Mouse (Mus musculus) forebrain, embryonic 14.5 days (tissue): ENCODE measurements around the gene Osgep. TPM values are rescaled to one million over a fixed set of nuclear protein-coding genes. Genes with fewer than 3 reads are reported as not detected.
A peak's percentile ranks its signal among the peaks of the same experiment; 100 is the strongest.
"Not testable (repeated sequence)": the region's sequence is repeated elsewhere in the genome, so short reads cannot be mapped to it uniquely, and the experiment has no call there.

Experiments
- ATAC-seq: fragments of 200-750 bp; cut with Nextera tagmentation; 2 replicates; pipeline ENCODE4 v1.8.0; 2017; ENCODE audit warnings: mild to moderate bottlenecking, moderate library complexity
- DNase-seq: peaks from one replicate; pipeline ENCODE4 v3.0.0-alpha.2; 2015; ENCODE audit warnings: low spot score
- H3K27ac ChIP-seq: fragments of 300-500 bp; sonication (generic); 2 replicates; pipeline ENCODE4 v1.5.1; 2014; ENCODE audit warnings: low read depth, mild to moderate bottlenecking, control low read depth, low read length, moderate library complexity
- H3K27me3 ChIP-seq: fragments of 300-500 bp; sonication (generic); replicated peaks from 2 replicates; pipeline ENCODE4 v1.6.1; 2014; ENCODE audit warnings: low read length, control low read depth, mixed read lengths; ENCODE audit not compliant: control insufficient read depth, insufficient read depth
- H3K36me3 ChIP-seq: fragments of 300-500 bp; sonication (generic); 2 replicates; pipeline ENCODE4 v1.6.1; 2014; ENCODE audit warnings: low read length, control low read depth; ENCODE audit not compliant: control insufficient read depth, insufficient read depth
- H3K4me1 ChIP-seq: fragments of 300-500 bp; sonication (generic); 2 replicates; pipeline ENCODE4 v1.6.1; 2014; ENCODE audit warnings: antibody characterized with exemption, low read length, control low read depth; ENCODE audit not compliant: control insufficient read depth, insufficient read depth
- H3K4me2 ChIP-seq: fragments of 300-500 bp; sonication (generic); 2 replicates; pipeline ENCODE4 v1.6.1; 2014; ENCODE audit warnings: mild to moderate bottlenecking, control low read depth, low read length
- H3K4me3 ChIP-seq: fragments of 300-500 bp; sonication (generic); 2 replicates; pipeline ENCODE4 v1.5.1; 2014; ENCODE audit warnings: low read depth, low read length, control low read depth
- H3K9ac ChIP-seq: fragments of 300-500 bp; sonication (generic); 2 replicates; pipeline ENCODE4 v1.6.1; 2014; ENCODE audit warnings: mild to moderate bottlenecking, low read length, control low read depth, moderate library complexity
- H3K9me3 ChIP-seq: fragments of 300-500 bp; sonication (generic); replicated peaks from 2 replicates; pipeline ENCODE4 v1.6.1; 2016; ENCODE audit warnings: low read length, control low read depth, mixed read lengths; ENCODE audit not compliant: control insufficient read depth
- WGBS: fragments of 180-500 bp; shearing (Covaris S2); extraction: QIAGEN DNeasy Blood & Tissue Kit; methylation state at CpG from one replicate; pipeline ENCODE4 v1.1.7; 2014; 5-methylcytosine and 5-hydroxymethylcytosine counted together
- polyA plus RNA-seq: library from polyadenylated mRNA; unstranded; fragments of >200 nt; fragmentation: Nextera tagmentation; extraction: Ambion mirVana; gene quantifications from 2 replicates; pipeline ENCODE4 v1.2.1, GENCODE M21; 2014

Gene Osgep
- polyA plus RNA-seq, 1 experiment from 2014 or later, result 180 TPM

DNA sequence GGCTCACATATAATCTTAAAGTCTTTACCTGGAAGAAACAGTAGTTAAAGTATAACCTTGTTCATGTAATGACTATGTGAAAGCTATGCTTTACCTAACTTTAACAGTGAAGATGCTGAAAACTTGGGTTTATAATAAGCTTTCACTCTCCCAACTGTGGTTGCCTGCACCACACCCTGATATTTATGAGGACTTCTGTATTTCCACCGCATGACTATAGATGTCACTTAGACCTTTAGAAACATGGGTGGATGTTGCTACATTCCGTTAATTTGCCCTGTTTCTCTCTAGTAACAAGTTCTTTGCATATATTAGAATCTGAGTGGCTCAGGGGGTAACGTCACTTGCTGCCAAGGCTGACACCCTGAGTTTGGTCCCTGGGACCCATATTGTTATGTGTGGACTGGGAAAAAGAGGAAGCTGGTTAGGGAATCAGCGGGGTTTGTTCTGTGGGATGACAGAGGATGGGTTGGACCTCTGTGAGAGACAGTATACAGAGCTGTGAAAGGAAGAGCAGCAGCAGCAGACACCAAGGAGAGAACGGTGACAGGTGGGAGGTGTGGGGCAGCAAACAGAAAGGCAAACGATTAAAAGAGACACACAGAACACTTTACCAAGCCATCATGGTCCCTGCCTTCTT lies 49.0 kb downstream of the Osgep start:
- DNase-seq (no peak), ATAC-seq (no peak)
- H3K27me3 ChIP-seq, result no peaks in the 10 kb centered on the region
- H3K4me1 ChIP-seq, result peaks cover 1% of the 10 kb centered on the region; the same call in 1 of the 2 replicates
- H3K4me2 ChIP-seq, result no peak overlapping the region
- no peaks in the 10 kb centered on the region for H3K36me3 ChIP-seq
- H3K9ac ChIP-seq, result no peak overlapping the region
- H3K27ac ChIP-seq, result no peak overlapping the region
- no peaks in the 10 kb centered on the region for H3K9me3 ChIP-seq
- H3K4me3 ChIP-seq, result no peak overlapping the region
- 81% methylated on average over 6 of the region's 6 CpGs for WGBS

GRCm38 (mm10) chr14:50875175-50875574 lies 49.5 kb downstream of the Osgep start:
- 83% methylated on average over 3 of the region's 3 CpGs for WGBS
- H3K36me3 ChIP-seq, result no peaks in the 10 kb centered on the region
- DNase-seq (no peak), ATAC-seq (no peak)
- H3K27ac ChIP-seq, result no peak overlapping the region
- no peak overlapping the region for H3K4me3 ChIP-seq
- H3K9me3 ChIP-seq, result no peaks in the 10 kb centered on the region
- H3K4me2 ChIP-seq, result no peak overlapping the region
- peaks cover 3% of the 10 kb centered on the region; the same call in 1 of the 2 replicates for H3K4me1 ChIP-seq
- no peak overlapping the region for H3K9ac ChIP-seq
- no peaks in the 10 kb centered on the region for H3K27me3 ChIP-seq

DNA sequence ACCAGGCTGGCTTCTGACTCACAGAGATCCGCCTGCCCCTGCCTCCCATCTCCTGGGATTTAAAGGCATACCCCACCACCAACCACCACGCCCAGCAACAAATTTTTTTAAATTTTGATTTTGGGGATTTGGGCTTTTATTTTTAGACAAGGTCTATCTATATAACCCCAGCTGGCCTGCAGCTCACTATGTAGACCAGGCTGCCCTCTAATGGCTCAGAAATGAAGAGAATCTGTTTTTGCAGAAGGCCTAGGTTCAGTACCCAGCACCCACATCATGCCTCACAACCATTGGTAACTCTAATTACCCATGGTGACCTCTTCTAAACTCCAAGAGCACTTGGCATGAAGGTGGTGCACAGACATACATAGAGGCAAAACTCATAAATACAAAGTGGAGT lies 53.4 kb downstream of the Osgep start:
- DNase-seq (no peak), ATAC-seq (no peak)
- Histone ChIP-seq H3K27ac (no peak overlapping the region), H3K36me3 (no peaks in the 10 kb centered on the region), H3K4me1 (peaks cover 3% of the 10 kb centered on the region; the same call in 1 of the 2 replicates), H3K9ac (no peak overlapping the region), H3K27me3 (no peaks in the 10 kb centered on the region), H3K4me3 (no peak overlapping the region), H3K4me2 (no peak overlapping the region), H3K9me3 (no peaks in the 10 kb centered on the region)
- WGBS, result 89% methylated on average over 2 of the region's 2 CpGs

GRCm38 (mm10) chr14:50870805-50871143 lies 53.9 kb downstream of the Osgep start:
- Histone ChIP-seq H3K9me3 (no peaks in the 10 kb centered on the region), H3K27ac (no peak overlapping the region), H3K4me2 (peak overlapping the region; percentile 54), H3K36me3 (no peaks in the 10 kb centered on the region), H3K27me3 (no peaks in the 10 kb centered on the region), H3K4me1 (peaks cover 3% of the 10 kb centered on the region; the same call in 1 of the 2 replicates), H3K4me3 (peak overlapping the region; percentile 31), H3K9ac (peak overlapping the region; percentile 50)
- DNase-seq (no peak), ATAC-seq (no peak)
- 44% methylated on average over 5 of the region's 5 CpGs for WGBS

- ATAC-seq (peak; percentile 89), DNase-seq (peak; percentile 32)
- peaks cover 3% of the 10 kb centered on the region; the same call in 1 of the 2 replicates for H3K4me1 ChIP-seq
- H3K4me3 ChIP-seq, result peak within 1 kb of the TSS; percentile 31
- 7% methylated on average over 32 of the region's 32 CpGs for WGBS
- H3K27ac ChIP-seq, result no peak within 1 kb of the TSS
- H3K27me3 ChIP-seq, result no peaks in the 10 kb centered on the region
- H3K9ac ChIP-seq, result peak within 1 kb of the TSS; percentile 50
- H3K36me3 ChIP-seq, result no peaks in the 10 kb centered on the region
- H3K9me3 ChIP-seq, result no peaks in the 10 kb centered on the region
- H3K4me2 ChIP-seq, result peak within 1 kb of the TSS; percentile 54
Measured at GRCm38 (mm10) chr14:50869889-50870804, 54.5 kb downstream of the Osgep start, which contains the start of gene Tep1. Gene Tep1, minus strand, starts transcription at chr14:50870560.

DNA sequence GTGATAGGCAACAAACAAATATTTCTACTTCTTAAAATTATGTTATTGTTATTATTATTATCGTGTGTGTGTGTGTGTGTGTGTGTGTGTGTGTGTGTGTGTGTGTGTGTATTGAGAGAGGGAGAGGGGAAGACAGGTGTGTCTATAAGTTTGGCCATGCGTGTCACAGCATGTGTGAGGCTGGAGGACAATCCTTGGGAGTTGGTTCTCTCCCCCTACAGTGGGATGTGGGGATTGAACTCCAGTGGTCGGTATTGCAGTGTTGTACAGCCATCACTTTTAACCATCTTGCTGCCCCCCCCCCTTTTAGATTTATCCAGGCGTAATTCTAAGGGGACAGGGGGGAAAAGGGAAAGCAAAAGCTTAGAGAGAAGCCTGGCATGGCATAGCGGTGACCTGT lies 56.0 kb downstream of the Osgep start:
- DNase-seq (no peak), ATAC-seq (no peak)
- 88% methylated on average over 5 of the region's 5 CpGs for WGBS
- no peak overlapping the region for H3K4me2 ChIP-seq
- peaks cover 3% of the 10 kb centered on the region; the same call in 1 of the 2 replicates for H3K4me1 ChIP-seq
- H3K9me3 ChIP-seq, result no peaks in the 10 kb centered on the region
- no peak overlapping the region for H3K9ac ChIP-seq
- H3K36me3 ChIP-seq, result no peaks in the 10 kb centered on the region
- H3K4me3 ChIP-seq, result no peak overlapping the region
- H3K27ac ChIP-seq, result no peak overlapping the region
- H3K27me3 ChIP-seq, result no peaks in the 10 kb centered on the region

GRCm38 (mm10) chr14:50868211-50868610 lies 56.5 kb downstream of the Osgep start:
- no peak overlapping the region for H3K4me2 ChIP-seq
- H3K9ac ChIP-seq, result no peak overlapping the region
- H3K4me1 ChIP-seq, result peaks cover 3% of the 10 kb centered on the region; the same call in 1 of the 2 replicates
- H3K36me3 ChIP-seq, result no peaks in the 10 kb centered on the region
- ATAC-seq, result no peak
- H3K9me3 ChIP-seq, result no peaks in the 10 kb centered on the region
- 83% methylated on average over 4 of the region's 4 CpGs for WGBS
- H3K4me3 ChIP-seq, result no peak overlapping the region
- DNase-seq, result no peak
- H3K27me3 ChIP-seq, result no peaks in the 10 kb centered on the region
- H3K27ac ChIP-seq, result no peak overlapping the region

GRCm38 (mm10) chr14:50866966-50867365 lies 57.7 kb downstream of the Osgep start:
- H3K9me3 ChIP-seq, result no peaks in the 10 kb centered on the region
- no peak overlapping the region for H3K4me3 ChIP-seq
- no peak overlapping the region for H3K9ac ChIP-seq
- H3K27ac ChIP-seq, result no peak overlapping the region
- H3K4me1 ChIP-seq, result peaks cover 3% of the 10 kb centered on the region; the same call in 1 of the 2 replicates
- DNase-seq (no peak), ATAC-seq (no peak)
- no peak overlapping the region for H3K4me2 ChIP-seq
- H3K36me3 ChIP-seq, result no peaks in the 10 kb centered on the region
- WGBS, result 98% methylated on average over 3 of the region's 3 CpGs
- no peaks in the 10 kb centered on the region for H3K27me3 ChIP-seq

DNA sequence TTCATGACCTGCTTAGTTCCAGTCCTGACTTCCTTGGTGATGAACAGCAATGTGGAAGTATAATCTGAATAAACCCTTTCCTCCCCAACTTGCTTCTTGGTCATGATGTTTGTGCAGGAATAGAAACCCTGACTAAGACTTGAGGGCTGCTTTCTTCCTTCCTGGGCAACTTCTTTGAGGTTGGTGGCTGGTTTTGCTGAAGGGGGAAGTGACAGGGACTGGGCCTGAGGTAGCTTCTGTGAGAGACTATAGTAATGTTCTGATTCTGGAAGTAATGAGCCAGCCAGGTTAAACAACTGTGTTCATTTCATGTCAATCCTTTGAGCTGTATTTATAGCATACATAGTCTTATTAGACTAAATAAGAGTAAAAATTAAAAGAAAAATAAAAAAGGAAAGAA lies 59.7 kb downstream of the Osgep start:
- not testable (repeated sequence) for H3K9ac ChIP-seq, H3K36me3 ChIP-seq, H3K27ac ChIP-seq, H3K9me3 ChIP-seq, DNase-seq, H3K4me2 ChIP-seq, H3K27me3 ChIP-seq, H3K4me3 ChIP-seq, H3K4me1 ChIP-seq, ATAC-seq
